ENCODE assay signal across 24 mouse cellular contexts in genomic region chr14:18669301-18669935, GRCm38 (mm10).
DNase-seq lines count a peak whose midpoint lies in the region; ATAC-seq lines count a peak whose summit lies in the region.
"Had no signal": no experiment of that assay in that cellular context is flagged by ENCODE, and none has a peak within 500 bp of the region (broad histone marks: within the 10 kb centered on the region; RNA-seq: fewer than 3 reads in every experiment).

No protein-coding gene starts in this region.

- WGBS in hindbrain, embryonic 10.5 days, result 54% methylated on average over 2 of the region's 2 CpGs
- 49% methylated on average over 2 of the region's 2 CpGs for WGBS in hindbrain, embryonic 11.5 days
- 53% methylated on average over 2 of the region's 2 CpGs for WGBS in midbrain, embryonic 15.5 days

- H3K4me1 ChIP-seq in hindbrain, embryonic 10.5 days (replicated peaks), result 0 out of 2 replicates have a peak, but pooled peaks cover 4% of the 10 kb centered on the region
- no peaks in the 10 kb centered on the region for H3K4me1 ChIP-seq in hindbrain, embryonic 11.5 days (replicated peaks; ENCODE audit: control insufficient read depth, insufficient read depth, low read length)
- no peaks in the 10 kb centered on the region for H3K4me1 ChIP-seq in midbrain, embryonic 15.5 days
- H3K4me1 ChIP-seq: embryonic facial prominence, embryonic 12.5 days; forebrain, embryonic 12.5 days had no signal

- H3K27ac ChIP-seq in hindbrain, embryonic 10.5 days, result no peak overlapping the region
- H3K27ac ChIP-seq in hindbrain, embryonic 11.5 days (ENCODE audit: low read depth, low read length), result no peak overlapping the region
- no peak overlapping the region for H3K27ac ChIP-seq in midbrain, embryonic 15.5 days
- H3K27ac ChIP-seq: embryonic facial prominence, embryonic 12.5 days; forebrain, embryonic 12.5 days had no signal

- no peak overlapping the region for H3K9ac ChIP-seq in hindbrain, embryonic 11.5 days (ENCODE audit: low read depth, low read length)
- no peak overlapping the region for H3K9ac ChIP-seq in midbrain, embryonic 15.5 days
- H3K9ac ChIP-seq: embryonic facial prominence, embryonic 12.5 days; forebrain, embryonic 12.5 days had no signal

- no peaks in the 10 kb centered on the region for H3K27me3 ChIP-seq in hindbrain, embryonic 10.5 days (ENCODE audit: insufficient read depth, poor library complexity, severe bottlenecking)
- H3K27me3 ChIP-seq in hindbrain, embryonic 11.5 days (ENCODE audit: control insufficient read depth, insufficient read depth, low read length), result no peaks in the 10 kb centered on the region
- no peaks in the 10 kb centered on the region for H3K27me3 ChIP-seq in midbrain, embryonic 15.5 days (replicated peaks)
- H3K27me3 ChIP-seq: CH12.LX; embryonic facial prominence, embryonic 12.5 days; forebrain, embryonic 12.5 days; Patski had no signal

- no peak overlapping the region for H3K4me3 ChIP-seq in hindbrain, embryonic 10.5 days
- no peak overlapping the region for H3K4me3 ChIP-seq in hindbrain, embryonic 11.5 days (ENCODE audit: low read depth, low read length)
- no peak overlapping the region for H3K4me3 ChIP-seq in midbrain, embryonic 15.5 days
- H3K4me3 ChIP-seq: embryonic facial prominence, embryonic 12.5 days; forebrain, embryonic 12.5 days had no signal

- peaks cover 2% of the 10 kb centered on the region; the same call in 1 of the 2 replicates for H3K9me3 ChIP-seq in hindbrain, embryonic 10.5 days
- H3K9me3 ChIP-seq in hindbrain, embryonic 11.5 days (ENCODE audit: control insufficient read depth, low read length), result no peaks in the 10 kb centered on the region
- H3K9me3 ChIP-seq in midbrain, embryonic 15.5 days, result no peaks in the 10 kb centered on the region
- H3K9me3 ChIP-seq: embryonic facial prominence, embryonic 12.5 days; forebrain, embryonic 12.5 days; G1E had no signal

- intact Hi-C loops in left cerebral cortex, postnatal 4 days (cut with DNase I), result no loop called here

- no peaks in the 10 kb centered on the region for H3K36me3 ChIP-seq in hindbrain, embryonic 10.5 days
- H3K36me3 ChIP-seq in hindbrain, embryonic 11.5 days (ENCODE audit: control insufficient read depth, insufficient read depth, low read length), result no peaks in the 10 kb centered on the region
- no peaks in the 10 kb centered on the region for H3K36me3 ChIP-seq in midbrain, embryonic 15.5 days (replicated peaks)
- H3K36me3 ChIP-seq: embryonic facial prominence, embryonic 12.5 days; forebrain, embryonic 12.5 days; G1E had no signal

- peak; percentile 16 for DNase-seq in hindbrain, embryonic 10.5 days (ENCODE audit: low spot score)
- DNase-seq in hindbrain, embryonic 11.5 days (ENCODE audit: low spot score), result no peak
- DNase-seq in left cerebral cortex, postnatal 4 days, result peak; percentile 18
- DNase-seq in left cerebral cortex, adult 8-10 months (ENCODE audit: low spot score in 2 of 2), result no peak
- peak; percentile 6 for DNase-seq in ZHBTc4 (ENCODE audit: low read depth, low spot score)
- DNase-seq in cerebellum, postnatal 14 days, result no peak
- no peak for DNase-seq in urinary bladder, postnatal 10 days (ENCODE audit: low spot score)
- DNase-seq: adrenal gland, postnatal 10 days; B cell, adult 2 months; cerebellum, adult 8-10 months; gastrocnemius, postnatal 10 days; kidney, adult 18-20 months; layer of hippocampus, adult 9-11 months; lung, postnatal 4 days; right cerebral cortex, postnatal 25 days; spleen, adult 18-20 months had no signal

- ATAC-seq in hindbrain, embryonic 11.5 days (ENCODE audit: low FRiP score), result no peak
- ATAC-seq in midbrain, embryonic 15.5 days (replicated peaks), result peak; percentile 62; the same call in 1 of the 2 replicates
- ATAC-seq: activated CD4-positive, CD25-positive, alpha-beta regulatory T cell, adult 4 months; Patski had no signal

- H3K4me2 ChIP-seq in hindbrain, embryonic 11.5 days (replicated peaks; ENCODE audit: low read depth, low read length), result no peak overlapping the region
- no peak overlapping the region for H3K4me2 ChIP-seq in midbrain, embryonic 15.5 days
- H3K4me2 ChIP-seq: embryonic facial prominence, embryonic 12.5 days; forebrain, embryonic 12.5 days; heart, embryonic 11.5 days had no signal

Comparison
In these comparisons a context has a peak if more than half of its experiments do, and no peak if none do; other contexts are left out.
1. DNase-seq: peak in hindbrain, embryonic 10.5 days (single experiment), left cerebral cortex, postnatal 4 days (single experiment) and ZHBTc4 (single experiment); none in hindbrain, embryonic 11.5 days (single experiment), left cerebral cortex, adult 8-10 months (0 of 2), cerebellum, postnatal 14 days (0 of 2) and urinary bladder, postnatal 10 days (single experiment).